Mouse (Mus musculus): Measurements from ENCODE around the gene Ifi27. TPM values are rescaled to one million over a fixed set of nuclear protein-coding genes. Genes with fewer than 3 reads are reported as not detected.
"Not testable (repeated sequence)": the region's sequence is repeated elsewhere in the genome, so short reads cannot be mapped to it uniquely, and the experiment has no call there.

Ifi27 gene
- total RNA-seq (2022): 1,000 to 10,000 TPM; 1,094 to 1,254 (median 1,159) TPM

DNA sequence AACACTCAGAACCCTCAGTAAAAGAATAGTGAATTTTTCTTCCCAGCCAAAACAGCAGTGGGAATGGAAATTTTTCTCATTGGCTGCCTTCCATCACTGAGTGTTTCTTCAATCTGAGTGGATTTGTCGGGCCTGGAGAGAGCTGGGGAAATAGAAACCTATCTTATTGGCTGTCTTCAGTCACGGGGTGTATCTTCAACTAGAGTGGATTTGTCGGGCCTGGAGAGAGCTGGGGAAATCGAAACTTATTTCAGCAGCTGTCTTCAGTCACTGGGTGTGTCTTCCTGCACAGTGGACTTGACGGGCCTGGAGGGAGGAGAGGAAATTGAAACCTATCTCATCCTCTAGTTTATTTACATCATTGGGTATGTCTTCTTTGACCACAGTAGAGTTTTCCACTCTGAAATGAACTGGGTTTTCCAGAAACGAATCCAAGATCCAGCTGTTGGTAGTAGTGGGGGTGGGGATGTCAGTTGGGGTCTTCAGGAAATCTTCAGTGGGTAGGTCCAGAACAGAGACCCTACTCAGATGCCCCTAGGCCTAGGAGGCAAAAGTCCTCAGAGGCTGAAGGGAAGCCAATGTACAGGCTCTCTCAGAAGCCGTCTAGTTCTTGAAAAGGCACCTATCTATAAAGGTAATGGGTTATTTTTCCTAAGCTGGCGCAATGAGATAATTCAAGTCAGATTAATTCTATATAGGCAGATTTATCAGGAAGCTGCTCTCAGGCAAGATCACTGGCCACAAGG, at the start of gene Ifi27:
Ifi27 (plus strand) TSS at position 226 of the 746 bp plus-strand sequence.
- DNase-seq: peak; percentile 88

DNA sequence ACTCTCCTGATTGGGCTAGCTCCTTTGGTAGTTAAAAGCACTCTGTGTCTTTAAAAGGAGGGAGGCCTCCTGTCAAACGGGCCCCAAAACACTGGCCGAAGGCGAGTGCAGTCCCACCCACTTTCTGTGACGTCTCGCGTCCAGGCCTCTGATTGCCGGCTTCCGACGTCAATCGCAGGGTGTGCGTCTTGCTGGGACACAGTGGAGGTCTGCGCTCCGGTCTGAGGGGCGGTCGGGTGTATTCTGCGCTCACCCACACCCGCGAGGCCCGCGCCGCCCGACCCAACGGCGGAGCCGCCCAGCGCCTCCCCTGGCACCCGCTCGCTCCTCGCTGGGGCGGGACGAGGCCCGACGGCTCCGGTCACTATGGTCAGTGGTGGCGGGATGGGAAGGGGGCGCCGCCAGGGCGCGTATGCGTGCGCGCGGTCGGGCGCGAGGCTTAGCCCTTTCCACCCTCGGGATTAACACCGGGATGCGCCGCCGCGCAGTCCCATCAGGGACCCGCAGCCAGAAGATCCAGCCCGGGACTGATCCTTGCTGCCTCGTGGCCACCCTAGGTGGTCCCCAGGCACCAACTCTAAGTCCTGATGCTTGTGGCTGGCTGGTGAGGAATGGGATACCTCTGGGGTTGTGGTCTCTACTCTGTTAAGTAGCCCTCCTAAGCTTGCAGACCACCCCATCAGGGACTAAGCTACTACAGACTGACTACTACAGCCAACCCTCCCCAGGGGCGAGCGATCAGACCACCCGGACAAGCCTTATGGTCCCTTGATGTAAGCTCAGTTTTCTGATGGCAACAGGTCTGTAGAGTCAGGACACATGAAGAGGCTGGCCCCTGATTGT, 45.3 kb upstream of the Ifi27 start, which contains the start of gene Otub2:
Otub2 (plus strand) TSS at position 178 of the 843 bp plus-strand sequence.
- DNase-seq: peak; percentile 96

GRCm38 (mm10) chr12:103389348-103389727, 44.7 kb upstream of the Ifi27 start:
- DNase-seq: no peak

DNA sequence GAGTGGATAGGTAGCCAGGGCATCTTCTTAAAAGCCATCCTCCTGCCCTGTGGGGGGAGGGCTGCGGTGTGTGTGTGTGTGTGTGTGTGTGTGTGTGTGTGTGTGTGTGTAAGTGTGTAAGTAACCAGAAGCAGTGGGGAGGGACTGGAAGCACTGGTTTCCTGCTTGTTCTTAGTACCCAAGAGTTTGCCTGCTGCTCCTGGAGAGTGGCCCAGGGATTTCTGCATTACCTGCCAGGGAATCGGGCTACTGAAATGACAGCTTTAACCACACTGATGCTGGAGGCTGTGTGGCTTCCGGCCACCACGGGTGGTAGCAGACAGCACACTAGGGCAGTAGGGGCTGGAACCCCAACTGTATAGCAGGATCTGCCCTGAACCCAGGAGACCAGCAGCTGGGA, 44.0 kb upstream of the Ifi27 start:
- DNase-seq: no peak

DNA sequence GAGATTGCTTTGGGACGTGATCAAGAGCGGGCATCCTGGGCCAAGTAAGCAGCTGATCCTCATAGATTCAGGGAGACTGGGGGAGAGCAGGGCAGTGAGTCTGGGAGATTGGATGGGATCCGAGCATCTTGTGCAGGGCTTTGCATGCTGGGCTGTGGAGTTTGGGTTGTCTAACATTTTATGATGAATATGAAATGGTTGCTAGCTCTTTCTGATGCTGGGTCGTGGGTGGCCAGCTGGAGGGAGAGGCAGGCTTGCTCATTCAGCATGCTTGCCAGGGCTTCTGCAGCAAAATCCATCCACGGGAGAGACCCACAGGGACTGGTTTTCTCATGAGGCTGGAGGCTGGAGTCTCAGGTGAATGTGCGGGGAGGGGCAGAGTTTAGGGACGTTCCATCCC, 42.9 kb upstream of the Ifi27 start:
- no peak for DNase-seq

DNA sequence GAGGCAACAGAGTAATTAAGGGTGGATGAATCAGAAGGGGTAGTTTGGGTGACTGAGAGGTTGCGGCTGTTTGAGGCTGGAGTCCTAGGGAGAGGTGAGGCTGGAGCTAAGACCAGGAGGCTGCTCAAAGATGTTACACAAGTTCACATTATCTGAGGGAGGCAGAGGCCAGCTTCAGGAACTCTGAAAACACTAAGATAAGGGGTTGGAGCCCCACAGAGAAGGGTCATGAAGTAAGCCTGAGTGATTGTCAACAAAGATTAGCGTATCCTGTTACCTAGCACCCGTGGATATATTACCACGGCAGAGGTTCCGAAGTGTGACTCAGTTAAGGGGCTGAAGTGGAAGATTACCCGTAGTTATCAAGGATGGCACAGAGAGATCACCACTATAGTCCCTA, 40.5 kb upstream of the Ifi27 start:
- no peak for DNase-seq

- no peak for DNase-seq
Measured at GRCm38 (mm10) chr12:103395486-103396275, 38.3 kb upstream of the Ifi27 start.

- no peak for DNase-seq
Measured at GRCm38 (mm10) chr12:103396751-103397150, 37.3 kb upstream of the Ifi27 start.

GRCm38 (mm10) chr12:103404131-103404530, 29.9 kb upstream of the Ifi27 start:
- DNase-seq: no peak

DNA sequence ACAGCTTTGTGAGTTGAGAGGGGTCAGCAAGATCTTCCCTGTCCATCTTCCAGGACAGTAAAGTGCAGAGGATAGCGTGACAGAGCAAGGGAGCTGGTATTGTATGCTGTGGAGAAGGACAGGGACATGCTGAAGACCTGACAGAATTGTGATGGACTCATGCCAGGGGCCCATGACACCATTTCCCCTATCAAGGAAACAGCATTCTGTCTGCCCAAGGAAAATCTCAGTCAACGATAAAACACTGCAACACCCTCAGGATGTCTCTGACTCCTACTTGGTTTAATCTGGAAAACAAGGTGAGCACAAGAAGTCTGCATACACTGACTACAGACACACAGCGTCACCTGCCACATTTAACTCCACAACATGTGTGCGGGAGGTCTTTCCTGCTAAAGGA, 26.3 kb upstream of the Ifi27 start, which contains the start of gene 9330161L09Rik:
9330161L09Rik (minus strand) TSS at position 101 of the 400 bp plus-strand sequence.
- no peak for DNase-seq

DNA sequence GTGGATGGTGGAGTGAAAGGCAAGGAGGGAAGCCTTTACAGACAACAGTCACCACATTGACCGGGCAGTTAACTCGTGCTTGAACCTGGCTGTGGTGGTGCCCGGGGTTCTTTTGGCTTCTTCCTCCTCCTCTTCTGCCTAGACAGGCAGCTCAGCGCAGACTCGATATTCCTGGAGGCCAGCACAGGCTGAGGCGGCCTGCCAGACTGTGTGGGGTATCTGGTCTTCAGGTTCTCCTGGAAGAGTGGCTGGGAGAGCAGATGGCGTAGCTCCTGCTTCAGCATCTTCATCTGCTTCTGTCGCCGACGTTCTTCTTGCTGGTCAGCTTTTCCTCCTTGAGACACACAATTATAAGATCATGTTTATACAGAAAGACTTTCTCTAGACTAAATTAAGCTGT, 25.9 kb upstream of the Ifi27 start:
- DNase-seq: no peak

GRCm38 (mm10) chr12:103425016-103425728, 8.8 kb upstream of the Ifi27 start:
- DNase-seq: no peak

DNA sequence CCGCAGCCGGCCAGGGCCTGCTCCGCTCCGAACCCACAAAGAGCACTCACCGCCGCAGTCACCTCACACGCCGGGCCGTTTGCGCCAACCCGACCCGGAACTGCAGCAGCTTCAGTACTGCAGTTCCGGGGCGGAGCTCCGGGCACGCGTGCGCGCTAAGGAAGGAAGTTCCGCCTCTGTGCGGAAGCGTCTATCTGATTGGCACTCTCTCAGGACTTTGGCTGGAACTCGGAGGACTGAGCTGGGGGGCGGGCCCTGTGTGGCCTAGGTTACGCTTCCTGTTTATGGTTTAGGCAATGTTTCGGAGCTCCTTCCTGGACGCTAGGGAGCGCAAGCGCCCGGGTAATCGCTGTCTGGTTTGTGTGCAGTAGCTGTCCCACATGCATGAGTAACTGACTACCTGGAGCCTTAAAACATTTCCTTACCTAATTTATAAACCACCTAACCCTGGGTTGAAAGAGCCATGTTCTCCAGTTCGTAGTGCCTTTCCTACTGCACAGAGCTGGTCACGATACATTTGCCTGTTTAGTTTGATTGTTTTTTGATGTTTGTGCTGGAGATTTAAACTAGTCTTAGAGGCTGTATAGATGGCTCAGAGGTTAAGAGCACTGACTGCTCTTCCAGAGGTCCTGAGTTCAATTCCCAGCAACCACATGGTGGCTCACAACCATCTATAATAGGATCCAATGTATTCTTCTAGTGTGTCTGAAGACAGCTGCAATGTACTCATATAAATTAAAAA, 8.1 kb upstream of the Ifi27 start, which contains the start of gene Ddx24:
Ddx24 (minus strand) TSS at position 102 of the 742 bp plus-strand sequence.
- peak; percentile 99 for DNase-seq

DNA sequence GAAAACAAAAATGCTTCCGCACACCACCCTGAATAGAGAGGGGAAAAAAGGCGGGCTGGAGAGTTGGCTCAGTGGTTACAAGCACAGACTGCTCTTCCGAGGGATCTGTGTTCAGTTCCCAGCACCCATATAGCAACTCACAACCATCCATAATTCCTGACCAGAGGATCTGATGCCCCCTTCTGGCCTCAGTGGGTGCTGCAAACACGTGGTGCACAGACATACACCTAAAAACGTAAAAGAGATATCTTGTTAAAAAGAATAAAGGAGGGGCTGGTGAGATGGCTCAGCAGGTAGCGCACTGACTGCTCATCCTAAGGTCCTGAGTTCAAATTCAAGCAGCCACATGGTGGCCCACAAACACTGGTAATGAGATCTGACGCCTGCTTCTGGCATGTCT, 7.3 kb upstream of the Ifi27 start:
- DNase-seq: no peak

DNA sequence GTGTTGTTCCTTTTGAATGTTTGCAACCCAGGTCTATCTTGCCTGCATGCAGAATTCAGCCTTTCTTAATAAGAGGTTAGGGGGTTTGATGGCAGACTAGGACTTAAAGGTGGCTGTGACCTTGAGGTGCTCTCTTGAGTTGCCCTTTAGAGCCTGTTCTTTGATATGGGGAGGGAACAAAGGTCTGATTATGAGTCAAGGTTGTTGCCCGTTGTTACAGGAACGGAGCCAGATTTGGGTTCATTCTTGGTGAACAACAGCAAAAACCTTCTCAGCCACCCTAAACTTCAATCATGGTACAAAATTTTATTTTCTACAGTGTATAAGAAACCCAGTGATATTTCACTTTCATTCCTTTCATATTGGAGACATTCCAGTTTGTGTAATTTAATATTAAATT, 581 bp upstream of the Ifi27 start:
- peak; percentile 64 for DNase-seq

GRCm38 (mm10) chr12:103434861-103435260, 850 bp downstream of the Ifi27 start:
- DNase-seq: no peak

GRCm38 (mm10) chr12:103437601-103438000, 3.6 kb downstream of the Ifi27 start:
- DNase-seq: no peak

GRCm38 (mm10) chr12:103443524-103443923, 9.5 kb downstream of the Ifi27 start, which contains the start of gene Ifi27l2a:
Ifi27l2a (minus strand) TSS chr12:103443680.
- no peak for DNase-seq

- DNase-seq: not testable (repeated sequence)
Measured at GRCm38 (mm10) chr12:103444261-103444660, 10.2 kb downstream of the Ifi27 start.

- DNase-seq: no peak
Measured at GRCm38 (mm10) chr12:103445060-103445459, 11.0 kb downstream of the Ifi27 start.

- no peak for DNase-seq
Measured at GRCm38 (mm10) chr12:103453361-103453760, 19.4 kb downstream of the Ifi27 start.
